Mouse (Mus musculus) forebrain, embryonic 11.5 days (tissue): ENCODE results near the gene Pogz. TPM values are rescaled to one million over a fixed set of nuclear protein-coding genes. Genes with fewer than 3 reads are reported as not detected.

Experiments
- ATAC-seq: fragments of 200-750 bp; cut with Nextera tagmentation; replicated peaks from 2 replicates; pipeline ENCODE4 v1.8.0; 2017; ENCODE audit warnings: moderate TSS enrichment; ENCODE audit not compliant: low FRiP score
- DNase-seq: peaks from one replicate; pipeline ENCODE4 v3.0.0-alpha.2; 2017; ENCODE audit warnings: low spot score
- H3K27ac ChIP-seq: fragments of 300-500 bp; sonication (generic); 2 replicates; pipeline ENCODE4 v1.5.1; 2014; ENCODE audit warnings: low read depth, low read length
- H3K27me3 ChIP-seq: fragments of 300-500 bp; sonication (generic); 2 replicates; pipeline ENCODE4 v1.6.1; 2014; ENCODE audit warnings: mild to moderate bottlenecking, low read length, mixed read lengths; ENCODE audit not compliant: control insufficient read depth, insufficient read depth
- H3K36me3 ChIP-seq: fragments of 300-500 bp; sonication (generic); 2 replicates; pipeline ENCODE4 v1.6.1; 2014; ENCODE audit warnings: mild to moderate bottlenecking, low read length, moderate library complexity, mixed read lengths; ENCODE audit not compliant: control insufficient read depth, insufficient read depth
- H3K4me1 ChIP-seq: fragments of 300-500 bp; sonication (generic); replicated peaks from 2 replicates; pipeline ENCODE4 v1.6.1; 2014; ENCODE audit warnings: low read length, mixed read lengths; ENCODE audit not compliant: control insufficient read depth, insufficient read depth
- H3K4me2 ChIP-seq: fragments of 300-500 bp; sonication (generic); 2 replicates; pipeline ENCODE4 v1.6.1; 2014; ENCODE audit warnings: low read depth, mild to moderate bottlenecking, low read length, moderate library complexity, mixed read lengths; ENCODE audit not compliant: severe bottlenecking
- H3K4me3 ChIP-seq: fragments of 300-500 bp; sonication (generic); 2 replicates; pipeline ENCODE4 v1.5.1; 2014; ENCODE audit warnings: low read depth, low read length
- H3K9ac ChIP-seq: fragments of 300-500 bp; sonication (generic); 2 replicates; pipeline ENCODE4 v1.6.1; 2014; ENCODE audit warnings: low read length
- H3K9me3 ChIP-seq: fragments of 300-500 bp; sonication (generic); 2 replicates; pipeline ENCODE4 v1.6.1; 2016; ENCODE audit warnings: low read length, mixed read lengths; ENCODE audit not compliant: control insufficient read depth
- WGBS: fragments of 180-500 bp; shearing (Covaris S2); extraction: QIAGEN DNeasy Blood & Tissue Kit; methylation state at CpG from one replicate; pipeline ENCODE4 v1.1.7; 2014; 5-methylcytosine and 5-hydroxymethylcytosine counted together
- polyA plus RNA-seq: library from polyadenylated mRNA; unstranded; fragments of >200 nt; fragmentation: Nextera tagmentation; extraction: Ambion mirVana; gene quantifications from 2 replicates; pipeline ENCODE4 v1.2.1, GENCODE M21; 2014

Pogz gene
- polyA plus RNA-seq, 1 experiment from 2014 or later = 30.2 TPM

GRCm38 (mm10) chr3:94819452-94820425, 17.6 kb upstream of the Pogz start:
- no peaks in the 10 kb centered on the region for H3K36me3 ChIP-seq
- no peaks in the 10 kb centered on the region; the same call in 1 of the 2 replicates for H3K4me1 ChIP-seq
- no peak overlapping the region for H3K27ac ChIP-seq
- no peak overlapping the region for H3K9ac ChIP-seq
- H3K9me3 ChIP-seq = no peaks in the 10 kb centered on the region
- DNase-seq = no peak
- WGBS = 74% methylated on average over 23 of the region's 24 CpGs
- no peak overlapping the region for H3K4me3 ChIP-seq
- no peak; the same call in 1 of the 2 replicates for ATAC-seq
- no peak overlapping the region for H3K4me2 ChIP-seq
- H3K27me3 ChIP-seq = no peaks in the 10 kb centered on the region

DNA sequence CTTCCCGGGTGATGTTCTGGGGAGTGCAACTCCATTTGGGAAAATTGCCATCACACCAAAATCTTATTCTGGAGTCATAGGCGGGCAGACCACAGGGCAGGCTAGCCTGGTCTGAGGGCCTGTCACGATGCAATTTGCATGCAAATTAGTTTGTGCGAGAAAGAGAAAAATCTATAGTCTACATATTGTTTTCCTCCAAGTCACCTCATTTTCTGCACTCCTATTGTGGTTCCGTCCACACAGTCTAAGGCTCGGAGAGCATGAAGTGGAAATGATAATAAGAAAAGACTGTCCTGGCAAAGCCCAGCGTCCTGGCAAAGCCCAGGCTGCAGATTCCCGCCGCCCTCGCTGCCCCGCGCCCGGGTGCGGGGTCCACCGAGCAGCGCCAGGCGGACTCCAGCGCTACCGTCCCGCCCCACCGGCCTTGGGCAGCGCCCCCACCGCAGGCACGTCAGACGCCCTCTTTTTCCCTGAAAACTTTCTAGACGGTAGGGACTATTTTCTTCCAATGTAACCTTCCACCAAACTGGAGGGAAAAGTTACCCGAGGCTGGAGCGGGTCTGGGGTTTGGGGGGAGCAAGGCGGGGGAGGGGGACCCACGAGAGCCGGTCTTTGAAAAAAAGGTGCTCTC, 16.2 kb upstream of the Pogz start:
- 2% methylated on average over 31 of the region's 31 CpGs for WGBS
- Histone ChIP-seq H3K4me3 (peak overlapping the region; percentile 50), H3K4me1 (no peaks in the 10 kb centered on the region; the same call in 1 of the 2 replicates), H3K4me2 (peak overlapping the region; percentile 72), H3K27me3 (no peaks in the 10 kb centered on the region), H3K9me3 (no peaks in the 10 kb centered on the region), H3K36me3 (no peaks in the 10 kb centered on the region), H3K9ac (peak overlapping the region; percentile 87), H3K27ac (peak overlapping the region; percentile 79)
- peak; percentile 82 for ATAC-seq
- DNase-seq = peak; percentile 83

- no peaks in the 10 kb centered on the region; the same call in 1 of the 2 replicates for H3K4me1 ChIP-seq
- H3K4me2 ChIP-seq = peak overlapping the region; percentile 72
- H3K27ac ChIP-seq = no peak overlapping the region
- H3K36me3 ChIP-seq = no peaks in the 10 kb centered on the region
- WGBS = 87% methylated on average over 4 of the region's 4 CpGs
- H3K9ac ChIP-seq = peak overlapping the region; percentile 87; the same call in 1 of the 2 replicates
- no peaks in the 10 kb centered on the region for H3K9me3 ChIP-seq
- DNase-seq (no peak), ATAC-seq (no peak)
- no peaks in the 10 kb centered on the region for H3K27me3 ChIP-seq
- H3K4me3 ChIP-seq = peak overlapping the region; percentile 50
These were observed 15.3 kb upstream of the Pogz start for GRCm38 (mm10) chr3:94822082-94822481.

- no peaks in the 10 kb centered on the region for H3K27me3 ChIP-seq
- H3K9ac ChIP-seq = no peak overlapping the region
- H3K36me3 ChIP-seq = no peaks in the 10 kb centered on the region
- 76% methylated on average over 3 of the region's 3 CpGs for WGBS
- no peaks in the 10 kb centered on the region for H3K9me3 ChIP-seq
- ATAC-seq = no peak
- no peaks in the 10 kb centered on the region; the same call in 1 of the 2 replicates for H3K4me1 ChIP-seq
- no peak overlapping the region for H3K4me3 ChIP-seq
- H3K4me2 ChIP-seq = no peak overlapping the region
- DNase-seq = no peak
- H3K27ac ChIP-seq = no peak overlapping the region
These were observed 13.3 kb upstream of the Pogz start for GRCm38 (mm10) chr3:94824110-94824509.

GRCm38 (mm10) chr3:94832100-94832499, 5.3 kb upstream of the Pogz start:
- Histone ChIP-seq H3K4me2 (no peak overlapping the region), H3K4me3 (no peak overlapping the region), H3K27ac (no peak overlapping the region), H3K36me3 (no peaks in the 10 kb centered on the region), H3K4me1 (no peaks in the 10 kb centered on the region), H3K27me3 (no peaks in the 10 kb centered on the region), H3K9ac (no peak overlapping the region), H3K9me3 (no peaks in the 10 kb centered on the region)
- ATAC-seq (no peak), DNase-seq (no peak)
- WGBS = 23% methylated on average over 9 of the region's 9 CpGs

- Histone ChIP-seq H3K27me3 (no peaks in the 10 kb centered on the region), H3K4me3 (no peak overlapping the region), H3K9ac (no peak overlapping the region), H3K36me3 (no peaks in the 10 kb centered on the region), H3K27ac (no peak overlapping the region), H3K4me1 (no peaks in the 10 kb centered on the region), H3K9me3 (no peaks in the 10 kb centered on the region), H3K4me2 (no peak overlapping the region)
- no peak for DNase-seq
- no peak for ATAC-seq
- WGBS = 76% methylated on average over 5 of the region's 5 CpGs
These were observed 4.7 kb upstream of the Pogz start for GRCm38 (mm10) chr3:94832701-94833100.

GRCm38 (mm10) chr3:94833358-94833757, 4.0 kb upstream of the Pogz start:
- DNase-seq = no peak

GRCm38 (mm10) chr3:94835396-94835795, 2.0 kb upstream of the Pogz start:
- Histone ChIP-seq H3K4me1 (peaks cover 2% of the 10 kb centered on the region; the same call in 1 of the 2 replicates), H3K27ac (no peak overlapping the region), H3K9me3 (no peaks in the 10 kb centered on the region), H3K27me3 (no peaks in the 10 kb centered on the region), H3K4me2 (no peak overlapping the region), H3K36me3 (no peaks in the 10 kb centered on the region), H3K9ac (no peak overlapping the region), H3K4me3 (no peak overlapping the region)
- DNase-seq = no peak
- ATAC-seq = no peak
- 84% methylated on average over 3 of the region's 3 CpGs for WGBS

More at GRCm38 (mm10) chr3:94833358-94833757, 4.0 kb upstream of the Pogz start:
- no peak overlapping the region for H3K4me2 ChIP-seq
- no peak overlapping the region for H3K4me3 ChIP-seq
- no peak for ATAC-seq
- H3K4me1 ChIP-seq = no peaks in the 10 kb centered on the region
- H3K36me3 ChIP-seq = no peaks in the 10 kb centered on the region
- H3K27ac ChIP-seq = no peak overlapping the region
- no peak overlapping the region for H3K9ac ChIP-seq
- H3K27me3 ChIP-seq = no peaks in the 10 kb centered on the region
- no peaks in the 10 kb centered on the region for H3K9me3 ChIP-seq
